Mouse (Mus musculus) embryonic facial prominence, embryonic 13.5 days (tissue): ENCODE results near the gene Rpl14. TPM values are rescaled to one million over a fixed set of nuclear protein-coding genes. Genes with fewer than 3 reads are reported as not detected.

Experiments
- ATAC-seq: fragments of 200-750 bp; cut with Nextera tagmentation; 2 replicates; pipeline ENCODE4 v1.8.0; 2017; ENCODE audit warnings: low read depth; ENCODE audit not compliant: insufficient number of reproducible peaks, insufficient read depth, low FRiP score, low TSS enrichment
- H3K27ac ChIP-seq: fragments of 300-500 bp; sonication (generic); 2 replicates; pipeline ENCODE4 v1.5.1; 2015; ENCODE audit warnings: moderate library complexity, mild to moderate bottlenecking, inconsistent platforms
- H3K27me3 ChIP-seq: fragments of 300-500 bp; sonication (generic); 2 replicates; pipeline ENCODE4 v1.6.1; 2015; ENCODE audit warnings: mild to moderate bottlenecking, inconsistent platforms
- H3K36me3 ChIP-seq: fragments of 300-500 bp; sonication (generic); 2 replicates; pipeline ENCODE4 v1.6.1; 2015; ENCODE audit warnings: mild to moderate bottlenecking, inconsistent platforms
- H3K4me1 ChIP-seq: fragments of 300-500 bp; sonication (generic); 2 replicates; pipeline ENCODE4 v1.6.1; 2015; ENCODE audit warnings: inconsistent platforms
- H3K4me2 ChIP-seq: fragments of 300-500 bp; sonication (generic); 2 replicates; pipeline ENCODE4 v1.6.1; 2015; ENCODE audit warnings: moderate library complexity, mild to moderate bottlenecking, inconsistent platforms
- H3K4me3 ChIP-seq: fragments of 300-500 bp; sonication (generic); 2 replicates; pipeline ENCODE4 v1.5.1; 2015; ENCODE audit warnings: mild to moderate bottlenecking, inconsistent platforms
- H3K9ac ChIP-seq: fragments of 300-500 bp; sonication (generic); 2 replicates; pipeline ENCODE4 v1.6.1; 2015; ENCODE audit warnings: mild to moderate bottlenecking, inconsistent platforms
- H3K9me3 ChIP-seq: fragments of 300-500 bp; sonication (generic); 2 replicates; pipeline ENCODE4 v1.6.1; 2016; ENCODE audit warnings: inconsistent platforms
- WGBS: fragments of 180-500 bp; shearing (Covaris S2); methylation state at CpG from one replicate; pipeline ENCODE4 v1.1.7; 2015; ENCODE audit warnings: mixed read lengths; 5-methylcytosine and 5-hydroxymethylcytosine counted together
- polyA plus RNA-seq: library from polyadenylated mRNA; unstranded; fragments of >200 nt; fragmentation: Nextera tagmentation; extraction: Ambion mirVana; gene quantifications from 2 replicates; pipeline ENCODE4 v1.2.1, GENCODE M21; 2015

The Rpl14 gene
- polyA plus RNA-seq, 1 experiment from 2014 or later: 950 TPM

DNA sequence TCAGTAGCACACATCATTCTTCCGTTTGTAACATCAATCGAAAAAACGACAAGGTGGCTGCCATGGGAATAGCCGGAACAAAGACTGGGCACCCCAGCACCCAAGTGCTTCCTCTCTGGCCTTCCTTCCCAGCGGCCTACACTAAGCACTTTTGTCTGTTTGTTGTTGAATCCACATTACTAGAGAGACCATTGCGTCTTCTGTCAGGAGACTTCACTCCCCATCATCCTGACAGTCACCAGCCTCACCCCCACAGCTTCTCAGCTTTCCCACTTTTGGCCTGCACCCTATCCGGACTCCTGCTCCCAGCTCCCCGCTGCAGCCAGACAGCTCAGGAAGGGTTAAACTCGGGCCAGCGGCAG, 48.1 kb downstream of the Rpl14 start:
- H3K9ac ChIP-seq: peak overlapping the region; percentile 57

GRCm38 (mm10) chr9:120619709-120620408, 48.6 kb downstream of the Rpl14 start:
- Histone ChIP-seq H3K27ac (peak overlapping the region; percentile 58; the same call in 1 of the 2 replicates), H3K4me1 (peaks cover 16% of the 10 kb centered on the region), H3K9me3 (peaks cover 17% of the 10 kb centered on the region), H3K4me3 (peak overlapping the region; percentile 31), H3K9ac (peak overlapping the region; percentile 57), H3K4me2 (peak overlapping the region; percentile 61), H3K27me3 (no peaks in the 10 kb centered on the region), H3K36me3 (no peaks in the 10 kb centered on the region)
- WGBS: 7% methylated on average over 26 of the region's 26 CpGs
- ATAC-seq: no peak

More for the DNA sequence above, 48.1 kb downstream of the Rpl14 start:
- Histone ChIP-seq H3K27ac (peak overlapping the region; percentile 58; the same call in 1 of the 2 replicates), H3K36me3 (no peaks in the 10 kb centered on the region), H3K4me2 (peak overlapping the region; percentile 61), H3K9me3 (peaks cover 15% of the 10 kb centered on the region), H3K4me1 (peaks cover 16% of the 10 kb centered on the region), H3K4me3 (peak overlapping the region; percentile 31), H3K27me3 (no peaks in the 10 kb centered on the region)
- 10% methylated on average over 10 of the region's 10 CpGs for WGBS
- ATAC-seq: no peak

- no peak for ATAC-seq
- Histone ChIP-seq H3K4me1 (peaks cover 16% of the 10 kb centered on the region), H3K4me2 (no peak overlapping the region), H3K4me3 (no peak overlapping the region), H3K9ac (no peak overlapping the region), H3K27me3 (no peaks in the 10 kb centered on the region), H3K27ac (no peak overlapping the region), H3K9me3 (peaks cover 23% of the 10 kb centered on the region), H3K36me3 (no peaks in the 10 kb centered on the region)
- 41% methylated on average over 4 of the region's 4 CpGs for WGBS
These were observed 49.1 kb downstream of the Rpl14 start for GRCm38 (mm10) chr9:120620409-120620745.

Other genes with a start within 250 kb of the Rpl14 start
- 195 and 207 TPM in 2 replicates for gene Eif1b, start 79.2 kb upstream of the Rpl14 start, polyA plus RNA-seq
- gene Entpd3, start 31.6 kb upstream of the Rpl14 start, polyA plus RNA-seq: 5.8 and 6.7 TPM in 2 replicates